Mouse (Mus musculus) midbrain, postnatal 0 days (tissue): ENCODE results near the gene Scamp5. TPM values are rescaled to one million over a fixed set of nuclear protein-coding genes. Genes with fewer than 3 reads are reported as not detected.

Experiments
- ATAC-seq: fragments of 200-750 bp; cut with Nextera tagmentation; 2 replicates; pipeline ENCODE4 v1.8.0; 2017; ENCODE audit warnings: moderate number of reproducible peaks, mild to moderate bottlenecking, moderate TSS enrichment, moderate library complexity; ENCODE audit not compliant: low FRiP score
- DNase-seq: peaks from one replicate; pipeline ENCODE4 v3.0.0-alpha.2; 2015; ENCODE audit warnings: low spot score
- H3K27ac ChIP-seq: fragments of 300-500 bp; sonication (generic); 2 replicates; pipeline ENCODE4 v1.5.1; 2014; ENCODE audit warnings: low read depth, mild to moderate bottlenecking, low read length, mixed read lengths
- H3K27me3 ChIP-seq: fragments of 300-500 bp; sonication (generic); 2 replicates; pipeline ENCODE4 v1.6.1; 2014; ENCODE audit warnings: low read length, control low read depth, mixed read lengths; ENCODE audit not compliant: insufficient read depth
- H3K36me3 ChIP-seq: fragments of 300-500 bp; sonication (generic); 2 replicates; pipeline ENCODE4 v1.6.1; 2014; ENCODE audit warnings: low read length, control low read depth, mixed read lengths; ENCODE audit not compliant: insufficient read depth
- H3K4me1 ChIP-seq: fragments of 300-500 bp; sonication (generic); 2 replicates; pipeline ENCODE4 v1.6.1; 2014; ENCODE audit warnings: mild to moderate bottlenecking, control low read depth, antibody characterized with exemption, low read length, mixed read lengths; ENCODE audit not compliant: insufficient read depth
- H3K4me2 ChIP-seq: fragments of 300-500 bp; sonication (generic); 2 replicates; pipeline ENCODE4 v1.6.1; 2014; ENCODE audit warnings: low read depth, mild to moderate bottlenecking, low read length, mixed read lengths; ENCODE audit not compliant: poor library complexity, severe bottlenecking
- H3K4me3 ChIP-seq: fragments of 300-500 bp; sonication (generic); 2 replicates; pipeline ENCODE4 v1.5.1; 2014; ENCODE audit warnings: low read depth, mild to moderate bottlenecking, low read length, moderate library complexity
- H3K9ac ChIP-seq: fragments of 300-500 bp; sonication (generic); replicated peaks from 2 replicates; pipeline ENCODE4 v1.6.1; 2014; ENCODE audit warnings: mild to moderate bottlenecking, low read length, moderate library complexity, mixed read lengths; ENCODE audit not compliant: poor library complexity, severe bottlenecking
- H3K9me3 ChIP-seq: fragments of 300-500 bp; sonication (generic); 2 replicates; pipeline ENCODE4 v1.6.1; 2016; ENCODE audit warnings: low read length, control low read depth
- CTCF ChIP-seq: IDR thresholded peaks from 2 replicates; pipeline ENCODE4 v1.5.1; 2016; ENCODE audit warnings: antibody characterized with exemption, mild to moderate bottlenecking
- WGBS: fragments of 180-500 bp; shearing (Covaris S2); extraction: QIAGEN DNeasy Blood & Tissue Kit; methylation state at CpG from one replicate; pipeline ENCODE4 v1.1.7; 2014; 5-methylcytosine and 5-hydroxymethylcytosine counted together
- polyA plus RNA-seq: library from polyadenylated mRNA; unstranded; fragments of >200 nt; fragmentation: Nextera tagmentation; extraction: Ambion mirVana; gene quantifications from 2 replicates; pipeline ENCODE4 v1.2.1, GENCODE M21; 2015
- total RNA-seq: library from RNA; depleted of rRNA; stranded (reverse); fragments of >200 nt; gene quantifications from 2 replicates; pipeline ENCODE4 v1.2.3, GENCODE M21; 2014

Scamp5 gene
- total and polyA plus RNA-seq, 2 experiments from 2014 or later, result 206 to 389 TPM

DNA sequence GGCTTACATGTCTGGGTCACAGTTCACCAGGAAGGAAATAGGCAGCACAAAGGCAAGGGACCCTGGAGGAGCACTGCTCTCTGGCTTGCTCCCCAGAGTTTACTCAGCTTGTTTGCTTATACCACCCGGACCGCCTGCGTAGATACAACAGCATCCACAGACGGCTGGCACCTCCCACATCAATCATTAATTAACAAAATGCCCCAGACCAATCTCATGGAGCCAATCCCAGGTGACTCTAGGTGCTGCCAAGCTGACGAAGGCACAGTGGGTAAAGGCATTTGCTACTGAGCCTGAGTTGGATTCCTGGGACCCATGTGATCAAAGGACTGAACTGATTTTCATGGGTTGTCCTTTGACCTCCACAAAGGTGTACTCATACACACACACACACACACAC lies 29.4 kb upstream of the Scamp5 start:
- Histone ChIP-seq H3K27me3 (peaks cover 3% of the 10 kb centered on the region; the same call in 1 of the 2 replicates), H3K4me1 (peaks cover 2% of the 10 kb centered on the region; the same call in 1 of the 2 replicates), H3K27ac (no peak overlapping the region), H3K4me2 (no peak overlapping the region), H3K9ac (no peak overlapping the region), H3K9me3 (no peaks in the 10 kb centered on the region), H3K4me3 (no peak overlapping the region), H3K36me3 (no peaks in the 10 kb centered on the region)
- DNase-seq, result no peak
- ATAC-seq, result no peak
- TF ChIP-seq CTCF, result no peak
- WGBS, result 70% methylated on average over 5 of the region's 5 CpGs

DNA sequence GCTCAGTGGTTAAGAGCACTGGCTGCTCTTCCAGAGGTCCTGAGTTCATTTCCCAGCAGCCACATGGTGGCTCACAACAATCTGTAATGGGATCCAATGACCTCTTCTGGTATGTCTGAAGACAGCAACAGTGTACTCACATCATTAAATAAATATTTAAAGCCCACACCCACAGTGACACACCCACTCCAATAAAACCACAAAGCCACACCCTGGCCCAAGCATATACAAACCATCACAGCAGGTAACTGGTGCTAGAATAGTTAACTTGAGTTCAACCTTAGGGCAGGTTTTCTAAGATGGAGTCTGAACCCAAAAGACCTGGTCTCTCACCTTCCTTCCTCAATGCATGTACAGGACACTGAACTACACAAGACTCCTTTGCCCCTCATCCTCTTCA lies 27.1 kb upstream of the Scamp5 start:
- Histone ChIP-seq H3K4me1 (0 out of 2 replicates have a peak, but pooled peaks cover 2% of the 10 kb centered on the region), H3K27ac (no peak overlapping the region), H3K4me3 (no peak overlapping the region), H3K4me2 (no peak overlapping the region), H3K9me3 (no peaks in the 10 kb centered on the region), H3K27me3 (no peaks in the 10 kb centered on the region), H3K9ac (no peak overlapping the region), H3K36me3 (no peaks in the 10 kb centered on the region)
- DNase-seq (no peak), ATAC-seq (no peak)
- TF ChIP-seq CTCF, result no peak

DNA sequence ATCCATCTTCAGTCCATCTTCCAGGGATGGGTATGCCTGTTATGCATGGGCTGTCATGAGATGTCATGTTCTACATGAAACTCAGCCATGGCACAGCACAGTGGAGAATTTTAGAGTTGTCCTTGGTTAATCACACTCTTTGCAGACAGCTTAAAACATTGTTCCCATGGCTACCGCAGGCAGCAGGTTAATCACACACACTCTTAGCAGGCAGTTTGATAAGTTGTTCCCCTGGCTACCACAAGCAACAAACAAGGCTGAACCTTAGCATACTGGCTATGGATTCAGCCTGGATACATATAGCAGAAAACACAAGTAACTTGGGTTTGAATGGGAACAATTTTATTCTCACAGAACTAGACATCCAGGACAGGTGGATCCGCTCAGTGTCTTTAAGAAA lies 25.7 kb upstream of the Scamp5 start:
- Histone ChIP-seq H3K27ac (no peak overlapping the region), H3K36me3 (no peaks in the 10 kb centered on the region), H3K4me1 (0 out of 2 replicates have a peak, but pooled peaks cover 2% of the 10 kb centered on the region), H3K9me3 (no peaks in the 10 kb centered on the region), H3K9ac (no peak overlapping the region), H3K4me3 (no peak overlapping the region), H3K27me3 (no peaks in the 10 kb centered on the region), H3K4me2 (no peak overlapping the region)
- ATAC-seq (no peak), DNase-seq (no peak)
- TF ChIP-seq CTCF, result no peak
- 80% methylated on average over 2 of the region's 2 CpGs for WGBS

DNA sequence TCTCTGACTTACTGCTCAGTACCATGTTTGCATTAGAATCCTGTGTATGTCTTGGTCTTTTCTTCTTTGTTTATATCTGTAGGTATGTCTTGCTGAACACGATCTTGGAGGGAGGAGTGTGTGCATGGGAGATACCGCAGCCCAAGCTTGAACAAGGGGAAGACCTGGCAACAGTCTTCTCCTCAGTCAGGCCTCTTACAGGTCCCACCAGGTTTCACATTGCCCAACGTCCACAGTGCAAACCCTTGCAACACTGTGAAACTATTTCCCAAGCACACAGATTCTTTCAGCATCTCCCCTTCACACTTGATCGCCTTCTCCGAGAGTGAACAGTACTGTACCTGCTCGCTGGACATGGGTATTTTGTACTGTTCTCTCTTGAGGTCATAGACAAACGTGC lies 19.9 kb upstream of the Scamp5 start:
- no peak for TF ChIP-seq CTCF
- 74% methylated on average over 7 of the region's 7 CpGs for WGBS
- Histone ChIP-seq H3K9me3 (no peaks in the 10 kb centered on the region), H3K9ac (no peak overlapping the region), H3K4me1 (no peaks in the 10 kb centered on the region), H3K27ac (no peak overlapping the region), H3K4me2 (no peak overlapping the region), H3K36me3 (no peaks in the 10 kb centered on the region), H3K4me3 (no peak overlapping the region), H3K27me3 (no peaks in the 10 kb centered on the region)
- DNase-seq, result no peak
- no peak for ATAC-seq

DNA sequence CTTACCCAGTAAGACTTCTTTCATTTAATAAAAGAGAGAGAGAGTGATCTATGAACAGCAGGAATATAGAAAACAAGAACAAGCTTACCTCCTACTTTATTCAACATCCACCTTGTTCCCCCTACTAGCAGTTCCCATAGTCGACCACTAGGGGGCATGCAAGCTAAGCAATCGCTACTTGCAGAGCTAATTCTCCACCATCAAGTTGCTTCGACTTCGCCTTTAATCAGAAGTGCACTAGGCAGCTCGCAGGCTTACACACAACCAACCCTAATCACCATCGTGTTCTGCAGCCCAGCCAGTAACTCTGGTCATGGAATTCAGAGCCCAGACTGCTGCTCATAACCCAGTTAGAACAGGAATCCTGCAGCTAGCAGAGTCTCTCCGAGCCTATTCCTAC lies 17.9 kb upstream of the Scamp5 start:
- 0 out of 2 replicates have a peak, but pooled peaks have one; percentile 27 for ATAC-seq
- no peak overlapping the region for H3K4me3 ChIP-seq

DNA sequence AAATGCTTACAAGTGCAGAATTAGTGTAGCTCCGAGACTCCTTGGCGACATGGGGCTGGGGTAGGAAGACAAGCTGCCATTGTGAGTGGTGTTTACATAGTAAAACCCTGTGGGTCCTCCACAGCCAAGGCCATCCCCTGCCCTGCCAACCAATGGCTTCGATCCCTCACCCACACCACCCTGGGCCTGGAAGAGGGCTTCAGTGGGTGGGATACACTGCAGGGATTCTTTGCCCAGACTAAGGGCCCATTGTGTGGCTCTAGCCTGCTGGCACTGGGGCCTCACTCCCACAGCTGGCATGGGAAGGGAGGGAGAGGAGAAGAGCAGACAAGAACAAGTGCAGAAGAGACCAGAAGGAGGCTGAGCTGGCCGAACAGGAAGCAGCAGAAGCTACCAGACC lies 1.1 kb upstream of the Scamp5 start:
- no peaks in the 10 kb centered on the region for H3K27me3 ChIP-seq
- peaks cover 5% of the 10 kb centered on the region; the same call in 1 of the 2 replicates for H3K36me3 ChIP-seq
- H3K9me3 ChIP-seq, result no peaks in the 10 kb centered on the region
- H3K9ac ChIP-seq, result no peak overlapping the region
- H3K4me2 ChIP-seq, result peak overlapping the region; percentile 87; the same call in 1 of the 2 replicates
- WGBS, result 44% methylated on average over 4 of the region's 4 CpGs
- H3K4me1 ChIP-seq, result peaks cover 13% of the 10 kb centered on the region
- no peak overlapping the region for H3K4me3 ChIP-seq
- TF ChIP-seq CTCF, result no peak
- ATAC-seq (peak; percentile 48), DNase-seq (peak; percentile 64)
- peak overlapping the region; percentile 83; the same call in 1 of the 2 replicates for H3K27ac ChIP-seq

More for the DNA sequence above, 17.9 kb upstream of the Scamp5 start:
- Histone ChIP-seq H3K9me3 (no peaks in the 10 kb centered on the region), H3K27me3 (no peaks in the 10 kb centered on the region), H3K4me2 (no peak overlapping the region; the same call in 1 of the 2 replicates), H3K4me1 (no peaks in the 10 kb centered on the region), H3K36me3 (no peaks in the 10 kb centered on the region), H3K9ac (no peak overlapping the region), H3K27ac (no peak overlapping the region; the same call in 1 of the 2 replicates)
- peak; percentile 99 for TF ChIP-seq CTCF
- 14% methylated on average over 7 of the region's 7 CpGs for WGBS
- DNase-seq, result peak; percentile 92
